Mouse (Mus musculus): ENCODE results near the gene Derl3. TPM values are rescaled to one million over a fixed set of nuclear protein-coding genes. Genes with fewer than 3 reads are reported as not detected.

Gene Derl3
- polyA plus RNA-seq, 1 experiment from 2014 or later = 2.1 TPM

- Histone ChIP-seq H3K27me3 (replicated peaks) (no peaks in the 10 kb centered on the region), H3K4me1 (peaks cover 28% of the 10 kb centered on the region), H3K4me2 (no peak overlapping the region), H3K27ac (no peak overlapping the region), H3K9ac (no peak overlapping the region), H3K9me3 (no peaks in the 10 kb centered on the region), H3K36me3 (replicated peaks) (no peaks in the 10 kb centered on the region), H3K4me3 (no peak overlapping the region)
- ATAC-seq (replicated peaks) = no peak
- 71% methylated on average over 2 of the region's 2 CpGs for WGBS
Observed at GRCm38 (mm10) chr10:75924324-75924723, 31.1 kb downstream of the Derl3 start.

DNA sequence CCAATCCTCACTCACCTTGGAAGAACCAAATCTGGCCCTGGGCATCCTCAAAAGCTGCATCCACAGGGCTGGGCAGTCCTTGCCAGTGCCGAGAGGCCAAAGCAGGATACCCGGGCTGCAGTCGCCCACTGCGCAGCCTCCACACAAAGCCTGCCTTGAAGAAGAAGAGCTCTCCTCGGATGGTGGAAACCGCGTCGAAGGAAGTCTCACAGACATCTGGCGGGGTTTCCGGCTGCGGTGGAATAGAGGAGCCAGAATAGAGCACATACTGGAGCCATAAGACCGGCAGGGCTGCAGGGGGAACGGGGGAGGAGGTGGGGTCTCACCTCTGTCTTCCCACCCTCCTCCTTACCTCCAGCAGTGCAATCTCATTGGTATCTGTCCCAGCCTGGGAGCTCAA is 33.2 kb downstream of the Derl3 start:
- Histone ChIP-seq H3K27ac (no peak overlapping the region), H3K27me3 (replicated peaks) (no peaks in the 10 kb centered on the region), H3K4me3 (no peak overlapping the region), H3K36me3 (replicated peaks) (no peaks in the 10 kb centered on the region), H3K4me2 (no peak overlapping the region), H3K4me1 (peaks cover 21% of the 10 kb centered on the region), H3K9me3 (no peaks in the 10 kb centered on the region), H3K9ac (no peak overlapping the region)
- no peak for ATAC-seq (replicated peaks)
- 77% methylated on average over 13 of the region's 13 CpGs for WGBS

DNA sequence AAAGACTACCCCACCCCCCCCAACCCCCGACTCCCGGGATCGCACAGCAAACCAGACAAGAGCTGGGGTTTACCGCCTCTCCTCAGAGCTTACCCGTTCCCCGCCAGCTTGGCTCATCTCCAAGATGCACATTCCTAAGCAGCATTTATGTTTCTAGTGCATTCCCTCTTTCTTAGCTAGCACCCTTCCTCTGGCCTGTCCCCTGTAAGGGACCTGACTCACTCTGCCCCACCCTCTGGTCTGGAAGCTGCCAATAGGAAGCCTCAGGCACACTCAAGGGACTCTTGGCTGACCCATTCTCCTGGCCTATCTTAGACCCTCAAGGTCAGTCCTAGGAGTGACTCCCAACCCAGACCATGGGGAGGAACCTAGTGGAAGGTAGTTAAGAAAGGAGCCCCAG is 37.1 kb downstream of the Derl3 start:
- WGBS = 11% methylated on average over 6 of the region's 6 CpGs
- no peak for ATAC-seq (replicated peaks)
- H3K9ac ChIP-seq = no peak overlapping the region
- H3K9me3 ChIP-seq = no peaks in the 10 kb centered on the region
- H3K4me1 ChIP-seq = peaks cover 26% of the 10 kb centered on the region
- H3K36me3 ChIP-seq (replicated peaks) = no peaks in the 10 kb centered on the region
- H3K4me3 ChIP-seq = no peak overlapping the region
- H3K4me2 ChIP-seq = no peak overlapping the region
- H3K27me3 ChIP-seq (replicated peaks) = 0 out of 2 replicates have a peak, but pooled peaks cover 3% of the 10 kb centered on the region
- H3K27ac ChIP-seq = no peak overlapping the region

DNA sequence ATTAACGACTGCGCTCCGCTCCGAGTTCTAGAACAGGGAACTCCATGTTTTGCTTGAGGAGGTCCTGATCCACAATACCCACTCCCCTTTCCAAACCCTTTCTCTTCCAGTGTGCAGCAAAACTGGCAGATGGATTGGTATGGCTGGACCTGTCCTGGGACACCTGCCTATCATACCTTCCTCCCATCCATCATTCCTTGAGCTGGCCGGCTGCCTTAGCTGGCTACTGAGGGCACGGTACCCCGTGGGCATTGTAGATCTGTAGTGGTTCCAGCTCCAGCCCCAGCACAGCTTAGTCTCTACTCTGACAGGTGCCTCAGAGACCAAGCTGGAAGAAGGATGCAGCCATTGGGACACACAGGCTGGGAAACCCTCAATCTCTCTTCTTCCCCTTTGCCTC is 38.1 kb downstream of the Derl3 start:
- Histone ChIP-seq H3K27ac (no peak overlapping the region), H3K4me2 (peak overlapping the region; percentile 96), H3K36me3 (replicated peaks) (no peaks in the 10 kb centered on the region), H3K4me3 (peak overlapping the region; percentile 49; the same call in 1 of the 2 replicates), H3K9me3 (no peaks in the 10 kb centered on the region), H3K9ac (peak overlapping the region; percentile 70; the same call in 1 of the 2 replicates), H3K27me3 (replicated peaks) (0 out of 2 replicates have a peak, but pooled peaks cover 3% of the 10 kb centered on the region), H3K4me1 (peaks cover 36% of the 10 kb centered on the region)
- no peak for ATAC-seq (replicated peaks)
- 31% methylated on average over 7 of the region's 7 CpGs for WGBS

- 1% methylated on average over 42 of the region's 44 CpGs for WGBS
- Histone ChIP-seq H3K9me3 (no peaks in the 10 kb centered on the region), H3K27ac (peak overlapping the region; percentile 56), H3K36me3 (replicated peaks) (no peaks in the 10 kb centered on the region), H3K4me1 (peaks cover 38% of the 10 kb centered on the region), H3K27me3 (replicated peaks) (0 out of 2 replicates have a peak, but pooled peaks cover 3% of the 10 kb centered on the region), H3K4me3 (peak overlapping the region; percentile 49), H3K9ac (peak overlapping the region; percentile 70), H3K4me2 (peak overlapping the region; percentile 96)
- peak; percentile 38 for ATAC-seq (replicated peaks)
Observed at GRCm38 (mm10) chr10:75932081-75932678, 39.0 kb downstream of the Derl3 start.

GRCm38 (mm10) chr10:75932891-75933290 is 39.7 kb downstream of the Derl3 start, which contains the start of gene Chchd10:
Chchd10 (plus strand) TSS chr10:75933130.
- Histone ChIP-seq H3K4me1 (peaks cover 40% of the 10 kb centered on the region), H3K27ac (peak within 1 kb of the TSS; percentile 56), H3K27me3 (replicated peaks) (0 out of 2 replicates have a peak, but pooled peaks cover 3% of the 10 kb centered on the region), H3K9ac (peak within 1 kb of the TSS; percentile 70), H3K4me2 (peak within 1 kb of the TSS; percentile 96), H3K9me3 (no peaks in the 10 kb centered on the region), H3K36me3 (replicated peaks) (no peaks in the 10 kb centered on the region), H3K4me3 (peak within 1 kb of the TSS; percentile 49)
- 26% methylated on average over 6 of the region's 6 CpGs for WGBS
- ATAC-seq (replicated peaks) = no peak

- 0 out of 2 replicates have a peak, but pooled peaks cover 3% of the 10 kb centered on the region for H3K27me3 ChIP-seq (replicated peaks)
- no peak for ATAC-seq (replicated peaks)
- H3K4me1 ChIP-seq = peaks cover 40% of the 10 kb centered on the region
- no peak overlapping the region for H3K27ac ChIP-seq
- 81% methylated on average over 1 of the region's 1 CpGs for WGBS
- H3K9me3 ChIP-seq = no peaks in the 10 kb centered on the region
- no peak overlapping the region for H3K4me3 ChIP-seq
- H3K9ac ChIP-seq = no peak overlapping the region
- no peaks in the 10 kb centered on the region for H3K36me3 ChIP-seq (replicated peaks)
- H3K4me2 ChIP-seq = peak overlapping the region; percentile 94
Observed at GRCm38 (mm10) chr10:75934991-75935390, 41.8 kb downstream of the Derl3 start.

GRCm38 (mm10) chr10:75935680-75936541 is 42.7 kb downstream of the Derl3 start, which contains the start of gene Mmp11:
Mmp11 (minus strand) TSS chr10:75936496.
- WGBS = 1% methylated on average over 51 of the region's 51 CpGs
- Histone ChIP-seq H3K4me3 (peak within 1 kb of the TSS; percentile 65), H3K27me3 (replicated peaks) (0 out of 2 replicates have a peak, but pooled peaks cover 3% of the 10 kb centered on the region), H3K4me2 (peak within 1 kb of the TSS; percentile 94), H3K9ac (peak within 1 kb of the TSS; percentile 51), H3K4me1 (peaks cover 37% of the 10 kb centered on the region), H3K36me3 (replicated peaks) (no peaks in the 10 kb centered on the region), H3K27ac (peak within 1 kb of the TSS; percentile 73), H3K9me3 (no peaks in the 10 kb centered on the region)
- ATAC-seq (replicated peaks) = peak; percentile 64

DNA sequence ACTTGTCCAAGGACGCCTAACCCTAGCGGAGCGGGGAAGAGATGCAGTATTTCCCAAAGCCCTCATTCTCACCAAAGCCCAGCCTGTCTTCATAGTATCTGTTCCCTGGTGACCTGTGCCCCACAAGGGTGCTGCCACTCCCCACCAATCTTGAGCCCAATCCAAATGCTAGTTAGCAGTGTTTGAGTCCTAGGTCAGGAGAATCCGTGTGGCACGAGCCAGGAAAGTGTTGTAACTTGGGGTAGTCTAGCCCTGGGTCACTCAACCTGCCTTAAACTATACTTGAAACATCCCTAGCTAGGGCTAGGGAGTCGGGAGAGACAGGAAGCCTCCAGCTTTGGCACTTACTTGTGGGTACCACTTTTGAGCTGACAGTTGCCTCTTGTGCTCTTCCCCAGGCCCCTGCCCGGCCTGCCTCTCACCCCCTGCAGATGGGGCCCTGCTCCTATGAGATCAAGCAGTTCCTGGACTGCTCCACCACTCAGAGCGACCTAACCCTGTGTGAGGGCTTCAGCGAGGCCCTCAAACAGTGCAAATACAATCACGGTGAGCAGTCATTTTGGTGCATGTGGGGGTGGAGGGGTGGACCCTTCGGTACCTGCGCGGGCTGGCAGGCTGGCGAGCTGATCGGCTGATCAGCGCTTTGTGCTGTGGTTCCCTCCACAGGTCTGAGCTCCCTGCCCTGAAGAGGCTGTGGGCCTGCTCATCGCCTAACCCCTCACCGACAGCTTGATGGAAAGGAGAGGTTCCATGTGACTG is 43.9 kb downstream of the Derl3 start:
- no peak for ATAC-seq (replicated peaks)
- H3K4me2 ChIP-seq = peak overlapping the region; percentile 16
- H3K36me3 ChIP-seq (replicated peaks) = no peaks in the 10 kb centered on the region
- H3K9ac ChIP-seq = no peak overlapping the region
- no peaks in the 10 kb centered on the region for H3K9me3 ChIP-seq
- H3K4me3 ChIP-seq = peak overlapping the region; percentile 65; the same call in 1 of the 2 replicates
- H3K27me3 ChIP-seq (replicated peaks) = 0 out of 2 replicates have a peak, but pooled peaks cover 3% of the 10 kb centered on the region
- H3K27ac ChIP-seq = no peak overlapping the region
- 43% methylated on average over 18 of the region's 18 CpGs for WGBS
- peaks cover 27% of the 10 kb centered on the region for H3K4me1 ChIP-seq

DNA sequence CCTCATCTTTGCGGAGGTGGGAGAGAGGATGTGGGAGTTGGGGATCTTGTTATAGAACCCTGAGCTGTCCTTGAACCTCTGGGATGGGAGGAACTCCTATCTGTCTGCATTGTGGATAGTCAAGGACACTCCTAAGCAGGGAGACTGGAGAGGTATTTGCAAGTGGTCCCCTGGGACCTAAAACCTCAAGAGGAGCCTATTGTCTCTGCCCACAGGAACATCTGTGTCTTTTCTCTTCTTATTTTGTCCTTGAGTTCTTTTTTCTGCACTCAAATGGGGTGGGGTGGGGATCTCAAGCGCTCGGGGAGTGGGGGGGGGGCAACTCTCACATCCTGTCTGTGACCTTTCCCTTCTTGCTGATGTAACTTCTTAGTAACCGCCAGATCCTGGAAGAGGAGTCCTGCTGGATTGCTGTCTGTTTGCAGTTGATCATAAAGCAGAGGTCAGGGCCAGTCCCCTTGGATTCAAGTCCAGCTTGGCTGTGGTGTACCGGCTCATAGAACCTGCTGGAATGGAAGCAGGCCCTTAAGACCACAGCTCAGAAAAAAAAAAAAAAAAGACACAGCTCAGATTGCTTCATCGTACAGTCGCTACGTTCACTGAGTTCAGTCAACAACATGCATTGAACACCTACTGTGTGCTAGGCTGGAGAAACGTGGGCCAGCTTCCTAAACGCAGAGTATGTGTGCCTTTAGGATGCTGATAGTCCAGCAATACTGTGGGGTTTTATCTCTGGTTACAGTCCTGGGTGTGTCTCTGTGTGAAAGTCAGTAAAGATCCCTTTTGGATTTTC is 44.8 kb downstream of the Derl3 start:
- Histone ChIP-seq H3K27ac (no peak overlapping the region), H3K4me1 (peaks cover 18% of the 10 kb centered on the region), H3K4me2 (peak overlapping the region; percentile 16; the same call in 1 of the 2 replicates), H3K9me3 (no peaks in the 10 kb centered on the region), H3K36me3 (replicated peaks) (no peaks in the 10 kb centered on the region), H3K9ac (no peak overlapping the region), H3K4me3 (no peak overlapping the region), H3K27me3 (replicated peaks) (0 out of 2 replicates have a peak, but pooled peaks cover 3% of the 10 kb centered on the region)
- no peak for ATAC-seq (replicated peaks)
- 56% methylated on average over 10 of the region's 10 CpGs for WGBS

- H3K4me1 ChIP-seq = peaks cover 18% of the 10 kb centered on the region
- H3K27me3 ChIP-seq (replicated peaks) = no peaks in the 10 kb centered on the region
- no peak for ATAC-seq (replicated peaks)
- no peaks in the 10 kb centered on the region for H3K36me3 ChIP-seq (replicated peaks)
- no peak overlapping the region for H3K27ac ChIP-seq
- no peak overlapping the region for H3K4me3 ChIP-seq
- WGBS = 53% methylated on average over 9 of the region's 9 CpGs
- H3K9me3 ChIP-seq = no peaks in the 10 kb centered on the region
- no peak overlapping the region for H3K9ac ChIP-seq
- no peak overlapping the region for H3K4me2 ChIP-seq
Observed at GRCm38 (mm10) chr10:75939481-75940234, 46.4 kb downstream of the Derl3 start.

Measured in midbrain, embryonic 15.5 days (tissue).